Mouse (Mus musculus) layer of hippocampus, adult 9-10 months (tissue): ENCODE measurements around the gene Trim33.

Experiments
- DNase-seq: peaks from one replicate; pipeline ENCODE4 v3.0.0; 2022; ENCODE audit warnings: low spot score

The Trim33 gene

DNA sequence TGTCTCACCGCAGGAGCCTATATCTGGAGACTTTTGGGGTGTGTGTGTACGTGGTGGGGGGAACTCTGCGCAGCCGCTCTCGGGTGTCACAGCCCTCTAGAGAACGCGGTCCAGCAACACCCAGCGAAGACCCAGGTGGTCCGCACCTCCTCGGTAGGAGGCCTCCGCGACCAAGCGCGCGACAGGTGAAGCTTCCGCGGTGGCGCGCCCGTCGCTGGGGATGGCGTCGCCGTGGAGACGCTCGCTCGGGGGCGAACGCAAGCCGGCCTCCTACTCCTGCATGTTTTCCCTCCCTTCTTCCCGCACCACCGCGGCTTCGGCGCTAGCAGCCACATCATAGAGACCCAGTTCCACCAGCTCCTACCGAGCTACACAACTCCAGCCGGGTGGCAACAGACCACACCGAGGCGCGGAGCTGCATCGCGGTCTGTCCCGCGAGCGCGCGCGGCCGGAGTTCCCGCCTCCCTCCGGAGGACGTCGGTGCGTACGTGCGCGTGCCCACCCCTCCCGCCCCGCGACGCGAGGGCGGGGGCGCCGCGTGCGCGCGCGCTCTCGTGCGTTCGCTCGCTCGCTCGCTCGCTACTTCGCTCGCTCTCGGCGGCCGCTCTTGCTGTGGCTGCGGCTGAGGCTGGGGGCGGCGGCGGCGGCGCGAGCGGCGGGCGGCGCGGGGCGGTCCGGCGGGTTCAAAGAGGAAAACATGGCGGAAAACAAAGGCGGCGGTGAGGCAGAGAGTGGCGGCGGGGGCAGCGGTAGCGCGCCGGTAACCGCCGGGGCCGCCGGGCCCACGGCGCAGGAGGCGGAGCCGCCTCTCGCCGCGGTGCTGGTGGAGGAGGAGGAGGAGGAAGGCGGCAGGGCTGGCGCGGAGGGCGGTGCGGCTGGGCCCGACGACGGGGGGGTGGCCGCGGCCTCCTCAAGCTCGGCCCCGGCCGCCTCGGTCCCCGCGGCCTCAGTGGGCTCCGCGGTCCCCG is at the start of gene Trim33:
Gene Trim33, plus strand, starts transcription at position 112 of the 968 bp plus-strand sequence.
- peak; percentile 65 for DNase-seq

DNA sequence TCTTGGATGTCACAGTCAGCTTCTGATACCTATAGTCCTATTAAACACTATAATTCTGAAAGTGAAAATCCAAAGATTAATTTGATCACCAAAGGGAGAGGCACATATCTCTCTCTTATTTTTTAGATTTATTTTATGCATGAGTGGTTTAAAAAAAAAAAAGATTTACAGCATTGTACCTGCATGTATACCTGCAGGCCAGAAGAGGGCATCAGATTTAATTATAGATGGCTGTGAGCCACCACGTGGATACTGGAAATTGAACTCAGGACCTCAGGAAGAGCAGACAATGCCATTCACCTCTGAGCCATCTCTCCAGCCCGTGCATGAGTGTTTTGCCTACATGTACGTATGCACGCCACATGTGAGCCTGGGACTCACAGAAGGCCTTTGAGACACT is 46.7 kb upstream of the Trim33 start:
- DNase-seq: no peak

DNA sequence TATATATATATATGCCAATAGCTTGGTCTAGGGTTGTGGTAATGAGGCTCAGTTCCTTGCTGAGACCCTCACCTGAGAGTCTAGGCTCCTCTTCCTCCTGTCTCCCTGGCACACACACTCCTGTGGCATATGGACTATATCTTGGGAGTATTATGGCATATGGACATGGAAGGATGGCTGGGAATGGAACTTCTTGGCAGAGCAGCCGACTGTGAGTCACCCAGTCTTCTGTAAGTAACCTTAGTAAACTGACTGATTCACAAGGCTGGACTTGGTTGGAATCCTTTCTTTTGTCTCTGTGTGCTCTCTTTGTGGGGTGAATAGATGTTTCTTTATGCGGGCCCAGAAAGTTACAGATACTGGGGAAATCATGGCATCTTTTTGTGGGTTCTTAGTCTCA is 37.6 kb upstream of the Trim33 start:
- DNase-seq: no peak

DNA sequence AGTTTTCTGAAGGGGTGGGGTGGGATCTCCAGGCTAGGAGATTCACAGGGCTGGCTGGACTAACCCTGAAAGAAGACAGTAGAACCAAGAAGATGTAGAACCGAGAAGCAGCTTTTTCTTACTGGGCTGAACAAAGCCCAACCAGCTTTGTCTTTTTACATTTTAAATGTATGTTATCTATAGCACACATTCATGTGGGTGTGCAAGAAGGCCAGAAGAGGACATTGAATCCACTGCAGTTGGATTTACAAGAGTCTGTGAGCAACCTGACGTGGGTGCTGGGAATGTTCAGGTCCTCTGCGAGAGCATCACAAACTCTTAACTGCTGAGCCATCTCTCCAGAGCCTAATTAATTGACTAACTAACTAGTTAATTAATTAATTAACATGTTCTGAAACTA is 36.9 kb upstream of the Trim33 start:
- DNase-seq: no peak

DNA sequence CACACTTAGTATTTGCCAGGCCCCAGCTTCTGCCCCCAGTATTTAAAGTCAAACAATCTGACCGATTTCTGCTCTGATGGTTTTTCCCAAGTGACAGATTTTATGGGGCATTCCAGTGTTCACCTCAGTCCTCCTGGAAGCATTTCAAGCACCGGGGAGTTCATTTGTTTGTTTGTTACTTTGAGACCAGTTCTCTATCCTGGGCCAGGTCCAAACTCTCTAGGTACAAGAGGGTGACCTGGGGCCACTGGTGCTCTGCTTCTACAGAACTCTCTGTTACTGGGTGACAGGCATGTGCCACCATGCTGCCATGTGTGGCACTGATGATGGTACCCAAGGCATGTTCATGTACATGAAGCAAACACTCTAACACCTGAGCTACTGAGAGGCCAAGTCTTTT is 35.6 kb upstream of the Trim33 start:
- no peak for DNase-seq

DNA sequence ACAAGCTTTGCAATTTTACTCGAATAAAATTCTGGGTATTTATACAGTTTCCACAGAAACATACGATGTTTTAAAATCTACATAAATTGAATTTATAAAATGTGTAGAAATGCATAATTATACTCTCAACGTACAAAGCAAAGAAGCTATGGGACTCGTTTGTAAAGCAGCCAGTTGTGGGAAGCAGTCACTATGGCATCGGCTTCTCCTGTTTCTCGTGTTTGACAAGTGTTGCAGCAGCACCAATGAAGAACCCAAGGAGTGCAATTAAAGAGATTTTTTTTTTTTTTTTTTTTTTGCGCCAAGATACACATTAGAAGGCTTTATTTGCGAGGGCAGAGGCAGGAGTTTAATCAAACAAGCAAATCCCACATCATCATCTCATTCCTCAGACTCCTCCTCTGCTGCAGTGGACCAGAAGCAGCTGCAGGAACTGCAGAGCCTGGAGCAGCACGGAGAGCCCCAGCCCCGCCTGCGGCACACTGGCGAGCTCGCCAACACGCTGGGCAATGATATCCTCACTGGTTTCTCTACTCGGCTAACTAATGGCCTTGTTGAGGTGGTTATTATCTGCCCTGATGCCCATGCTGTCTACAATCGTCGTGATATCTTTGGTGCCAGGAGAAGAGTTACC is 32.3 kb upstream of the Trim33 start:
- DNase-seq: no peak

DNA sequence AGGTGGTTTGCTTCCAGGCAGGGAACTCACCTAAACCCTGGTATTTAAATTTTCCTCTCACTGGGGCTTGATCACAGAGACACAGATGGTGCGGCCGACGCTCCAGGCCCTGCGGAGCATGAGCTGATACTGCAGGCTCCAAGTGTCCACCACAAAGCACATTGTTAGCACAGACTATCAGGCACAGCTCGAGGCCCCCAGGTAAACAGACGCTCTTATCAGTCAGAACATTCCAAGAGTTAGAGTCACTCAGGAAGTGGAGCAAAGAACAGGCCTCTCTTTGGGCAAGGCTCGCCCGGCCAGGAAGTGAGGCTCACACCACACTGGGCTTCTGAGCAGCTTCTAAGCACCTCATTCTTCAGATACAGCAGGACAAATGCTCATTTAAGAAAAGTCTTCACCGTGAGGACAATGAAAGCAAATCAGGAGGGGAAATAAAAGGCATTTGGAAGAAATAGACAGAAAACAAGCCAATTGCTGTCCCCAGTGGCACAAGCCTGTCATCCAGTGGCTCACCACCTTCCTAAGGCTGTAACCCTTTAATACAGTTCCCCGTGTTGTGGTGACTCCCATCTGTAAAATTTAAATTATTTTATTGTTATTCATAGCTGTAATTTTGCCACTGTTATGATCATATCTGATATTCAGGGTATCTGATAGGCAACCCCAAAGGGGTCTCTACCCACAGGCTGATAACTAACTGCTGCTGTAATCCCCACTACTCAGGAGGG is 22.8 kb upstream of the Trim33 start:
- DNase-seq: no peak

DNA sequence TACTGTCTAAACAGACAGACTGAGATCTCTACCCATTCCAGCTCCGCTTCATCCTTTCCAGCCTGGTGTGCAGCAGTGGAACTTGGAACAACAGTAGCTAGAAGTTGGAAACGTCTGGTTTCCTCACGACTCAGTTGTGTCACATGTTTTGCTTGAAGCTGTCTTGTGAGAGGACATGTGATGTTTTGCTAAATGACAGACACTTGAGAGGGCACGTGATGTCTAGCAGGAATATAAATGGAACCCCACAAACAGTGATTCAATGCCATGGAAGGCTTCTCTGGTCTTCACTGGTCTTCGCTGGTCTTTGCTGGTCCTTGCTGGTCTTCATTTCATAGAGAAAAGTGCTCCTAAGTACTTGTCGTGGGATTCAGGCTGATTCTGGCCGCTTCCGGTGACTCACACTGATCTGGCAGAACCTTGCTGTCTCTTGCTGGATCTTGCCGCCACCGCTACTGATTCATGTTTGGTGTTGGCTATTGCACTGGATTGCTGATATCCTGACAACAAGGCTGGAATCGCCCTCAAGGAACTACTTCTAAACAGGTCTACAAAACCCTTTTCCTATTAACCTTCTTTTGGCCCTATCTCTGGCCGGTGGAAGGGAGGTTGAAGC is 16.2 kb upstream of the Trim33 start:
- DNase-seq: no peak

DNA sequence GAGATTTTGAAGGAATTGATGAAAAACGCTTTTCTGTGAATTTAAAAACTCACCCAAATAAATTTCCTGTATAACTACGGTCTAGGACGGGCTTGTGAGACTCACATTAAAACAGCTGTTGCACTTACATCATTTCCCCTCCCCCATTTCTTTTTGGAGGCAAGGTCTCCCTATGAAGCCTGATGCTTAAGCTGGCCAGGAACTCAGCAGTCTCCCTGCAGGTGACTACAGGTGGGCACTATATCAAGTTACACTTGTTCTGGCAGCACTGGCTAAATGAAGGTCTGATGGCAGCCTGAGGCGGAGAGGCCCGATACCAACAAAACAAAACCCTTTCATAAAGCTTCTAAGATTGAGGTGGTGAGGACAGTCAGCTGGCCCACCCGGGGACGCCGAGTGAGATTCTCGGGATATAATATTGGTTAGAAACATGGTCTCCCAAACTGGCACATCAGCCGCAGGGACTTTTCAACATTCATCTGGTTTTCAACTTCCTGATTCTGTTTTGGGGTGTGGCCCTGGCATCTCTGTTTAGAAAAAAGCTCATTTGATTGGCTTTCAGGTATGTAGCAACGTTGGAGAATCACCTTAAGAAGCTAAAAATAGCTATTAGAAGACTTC is 422 bp upstream of the Trim33 start:
- DNase-seq: no peak

DNA sequence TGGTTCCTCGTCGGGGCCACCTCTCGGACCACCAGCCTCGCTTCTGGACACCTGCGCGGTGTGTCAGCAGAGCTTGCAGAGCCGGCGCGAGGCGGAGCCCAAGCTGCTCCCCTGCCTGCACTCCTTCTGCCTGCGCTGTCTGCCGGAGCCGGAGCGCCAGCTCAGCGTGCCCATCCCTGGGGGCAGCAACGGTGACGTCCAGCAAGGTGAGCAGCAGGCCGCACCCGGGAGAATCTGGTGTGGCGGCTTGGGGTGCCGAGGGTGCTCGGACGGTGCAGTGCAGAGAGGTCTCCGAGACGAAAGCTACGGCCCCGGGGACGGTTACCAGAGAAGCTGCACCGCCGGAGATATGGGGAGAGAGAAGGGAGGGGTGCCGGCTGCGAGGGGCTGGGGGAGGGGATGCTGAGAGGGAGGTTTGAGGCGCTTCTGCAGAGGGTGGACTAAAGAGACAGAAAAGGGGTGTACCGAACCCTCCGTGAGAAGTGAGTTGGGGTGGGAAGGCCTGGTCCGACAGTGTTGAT is 1.2 kb downstream of the Trim33 start:
- DNase-seq: no peak

DNA sequence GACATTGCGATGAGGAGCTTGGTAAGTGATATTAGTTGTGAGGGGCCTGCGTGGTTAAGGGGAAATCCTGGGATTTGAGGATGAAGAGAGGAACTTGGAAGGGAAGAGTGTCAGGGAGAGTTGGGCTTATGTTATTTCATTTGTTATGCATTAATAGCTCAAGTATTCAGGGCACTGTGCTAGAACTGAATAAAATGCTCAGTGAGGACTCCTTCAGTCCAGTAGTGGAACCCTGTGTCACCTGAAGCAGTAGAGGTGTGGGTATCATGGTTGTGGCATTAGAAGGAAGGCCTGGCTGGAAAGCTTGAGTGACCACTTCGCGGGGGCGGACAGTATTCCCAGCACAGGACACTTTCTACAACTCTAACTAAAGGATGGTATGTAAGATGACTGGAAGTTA is 1.8 kb downstream of the Trim33 start:
- DNase-seq: no peak

DNA sequence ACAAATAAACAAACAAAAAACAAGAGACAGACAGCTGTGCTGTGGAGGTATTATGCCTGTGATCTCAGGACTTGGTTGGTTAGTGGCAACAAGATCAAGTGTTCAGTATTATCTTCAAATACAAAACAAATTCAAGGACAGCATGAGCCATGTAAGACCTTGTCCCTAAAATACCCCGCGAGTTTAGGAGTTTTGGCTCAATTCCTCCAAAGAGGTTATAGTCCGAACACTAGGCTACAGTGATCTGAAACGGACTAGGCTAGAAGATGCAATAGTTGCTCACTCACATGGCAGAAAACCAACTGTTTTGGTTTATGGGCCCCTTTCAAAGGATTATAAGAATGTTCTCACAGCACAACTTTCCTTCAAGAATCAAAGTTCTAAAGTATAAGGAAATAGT is 9.7 kb downstream of the Trim33 start:
- no peak for DNase-seq

DNA sequence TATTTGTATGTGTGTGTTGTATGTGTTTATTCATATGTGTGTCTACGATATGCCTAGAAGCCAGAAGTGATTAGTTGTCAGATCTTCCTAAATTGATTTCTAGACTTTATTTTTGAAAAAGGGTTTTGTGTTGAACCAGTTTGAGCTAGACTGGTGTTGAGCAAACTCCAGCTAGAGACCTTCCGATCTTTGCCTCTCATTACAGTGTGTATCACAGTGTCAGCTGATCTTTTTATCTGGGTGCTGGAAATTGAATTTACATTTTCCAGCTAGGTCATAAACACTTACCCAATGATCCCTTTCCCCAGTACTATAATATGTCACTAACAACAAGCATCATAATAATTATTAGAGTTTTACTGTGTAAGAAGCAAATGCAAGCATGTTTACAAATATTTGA is 12.0 kb downstream of the Trim33 start:
- no peak for DNase-seq

DNA sequence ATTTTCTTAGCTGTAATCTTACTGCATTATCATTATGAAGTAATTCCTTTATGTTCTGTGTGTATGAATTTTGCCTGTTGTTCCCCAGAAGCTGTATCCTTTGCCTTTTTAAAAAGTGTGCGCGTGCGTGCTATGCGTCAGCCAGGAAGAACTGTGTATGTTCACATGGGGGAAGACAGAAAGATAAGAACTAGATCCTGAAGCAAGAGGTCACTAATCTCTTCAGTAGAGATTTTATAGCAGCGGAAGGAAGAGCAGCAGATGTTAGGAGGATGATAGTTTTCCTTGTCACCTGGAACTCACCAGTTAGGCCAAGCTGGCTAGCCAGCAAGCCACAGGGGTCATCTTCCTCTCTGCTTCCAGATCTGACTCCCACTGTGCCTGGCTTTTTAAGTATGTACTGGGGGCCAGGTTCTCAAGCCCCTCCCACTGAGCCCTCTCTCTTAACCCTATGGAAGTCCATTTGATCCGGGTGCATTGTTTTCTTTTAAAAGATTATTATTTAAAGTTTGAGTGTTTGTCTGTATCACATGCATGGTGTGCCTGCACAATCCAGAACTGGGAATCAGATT is 26.4 kb downstream of the Trim33 start:
- DNase-seq: no peak

DNA sequence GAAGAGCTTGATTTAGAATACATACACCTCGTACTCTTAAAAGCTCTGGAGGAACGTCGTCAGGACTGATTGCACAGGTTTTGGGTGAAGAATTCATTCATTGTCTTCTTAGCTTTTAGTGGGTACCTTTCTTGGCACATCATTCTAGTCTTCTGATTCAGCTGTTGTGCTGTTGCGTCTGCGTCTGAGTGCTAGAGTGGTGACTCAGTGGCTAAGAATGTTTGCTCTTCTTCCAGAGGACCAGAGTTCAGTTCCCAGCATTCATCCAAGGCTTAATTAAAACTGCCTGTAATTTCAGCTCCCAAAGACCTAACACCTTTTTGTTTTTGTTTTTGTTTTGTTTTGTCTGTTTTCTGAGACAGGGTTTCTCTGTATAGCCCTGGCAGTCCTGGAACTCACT is 30.2 kb downstream of the Trim33 start:
- DNase-seq: no peak

DNA sequence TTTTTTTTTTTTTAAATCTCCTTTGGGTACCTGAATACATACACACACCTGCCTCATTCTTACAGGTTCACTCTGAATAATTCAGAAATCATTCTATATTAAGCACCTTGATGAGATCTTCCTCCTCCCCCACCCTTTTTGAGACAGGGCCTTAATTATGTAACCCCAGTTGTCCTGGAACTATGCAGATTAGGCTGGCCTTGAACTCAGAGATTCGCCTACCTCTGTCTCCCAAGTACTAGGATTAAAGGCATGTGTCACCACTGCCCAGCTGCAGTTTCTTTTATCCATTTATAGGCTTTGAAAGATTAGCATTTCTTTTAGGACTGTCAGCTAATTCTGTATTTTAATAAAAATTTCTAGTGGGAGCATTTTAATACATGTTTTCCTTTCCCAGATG is 30.7 kb downstream of the Trim33 start:
- DNase-seq: no peak

DNA sequence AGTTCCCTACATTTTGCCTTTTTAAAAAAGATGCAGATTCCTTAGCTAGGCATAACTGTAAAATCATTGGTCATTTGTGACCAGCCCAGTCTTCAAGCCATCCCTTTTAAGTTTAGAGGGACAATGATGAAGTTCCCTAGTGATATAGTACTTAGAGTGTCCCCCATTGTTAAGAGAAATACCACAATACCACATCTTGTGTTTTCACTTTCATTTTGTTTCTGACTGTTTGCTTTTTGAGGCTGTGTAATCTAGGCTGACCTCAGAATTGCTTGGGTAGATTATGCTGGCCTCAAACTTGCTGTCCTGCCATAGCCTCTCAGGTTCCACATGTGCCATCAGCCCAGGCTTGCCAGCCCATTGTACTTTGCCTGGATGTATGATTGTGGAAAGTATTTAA is 35.2 kb downstream of the Trim33 start:
- DNase-seq: no peak

DNA sequence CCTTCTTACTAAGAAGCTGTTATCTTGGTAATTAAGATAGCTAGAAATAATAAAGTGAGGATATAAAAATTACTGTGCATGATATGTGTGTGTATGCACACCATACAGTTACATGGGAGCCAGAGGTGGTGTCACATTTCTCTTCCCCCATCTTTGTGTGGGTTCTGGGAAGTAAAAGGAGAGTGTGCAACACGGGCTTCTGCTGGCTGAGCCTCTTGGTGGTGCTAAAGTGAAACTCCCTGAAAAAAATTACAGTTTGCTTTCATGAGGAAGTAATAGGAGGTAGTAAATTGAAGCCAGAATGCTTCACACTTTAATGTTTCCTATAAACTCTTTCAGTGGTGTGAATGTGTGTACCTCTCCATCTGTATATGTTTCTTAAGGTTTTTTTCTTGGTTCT is 56.3 kb downstream of the Trim33 start:
- no peak for DNase-seq

DNA sequence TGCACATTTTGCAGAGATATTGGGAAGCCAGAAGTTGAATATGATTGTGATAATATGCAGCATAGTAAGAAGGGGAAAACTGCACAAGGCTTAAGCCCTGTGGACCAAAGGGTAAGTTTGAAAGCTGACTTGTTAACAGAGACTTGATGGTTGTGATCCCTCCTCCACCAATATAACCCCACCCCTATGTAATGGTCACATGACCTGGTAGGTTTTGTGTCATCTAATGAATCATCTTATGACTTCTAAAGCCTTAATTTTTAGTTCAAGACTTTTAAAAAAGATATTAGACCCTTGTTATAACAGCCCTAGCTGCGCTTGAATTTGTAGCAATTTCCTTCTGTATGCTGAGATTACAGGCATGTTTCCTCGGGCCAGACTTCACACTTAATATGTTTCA is 67.6 kb downstream of the Trim33 start:
- no peak for DNase-seq

DNA sequence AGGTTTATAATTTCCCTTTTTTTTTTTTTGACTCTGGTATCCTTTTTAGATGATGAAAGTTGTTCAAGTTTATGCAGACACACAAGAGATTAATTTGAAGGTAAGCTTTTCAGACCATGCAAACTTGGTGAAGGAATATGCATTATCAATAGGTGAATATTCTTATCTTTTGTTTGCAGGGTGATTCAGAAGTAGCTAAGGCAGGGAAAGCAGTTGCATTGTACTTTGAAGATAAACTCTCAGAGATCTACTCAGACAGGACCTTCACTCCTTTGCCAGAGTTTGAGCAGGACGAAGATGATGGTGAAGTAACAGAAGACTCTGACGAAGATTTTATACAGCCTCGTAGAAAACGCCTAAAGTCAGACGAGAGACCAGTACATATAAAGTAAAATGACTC is 74.4 kb downstream of the Trim33 start:
- DNase-seq: no peak

DNA sequence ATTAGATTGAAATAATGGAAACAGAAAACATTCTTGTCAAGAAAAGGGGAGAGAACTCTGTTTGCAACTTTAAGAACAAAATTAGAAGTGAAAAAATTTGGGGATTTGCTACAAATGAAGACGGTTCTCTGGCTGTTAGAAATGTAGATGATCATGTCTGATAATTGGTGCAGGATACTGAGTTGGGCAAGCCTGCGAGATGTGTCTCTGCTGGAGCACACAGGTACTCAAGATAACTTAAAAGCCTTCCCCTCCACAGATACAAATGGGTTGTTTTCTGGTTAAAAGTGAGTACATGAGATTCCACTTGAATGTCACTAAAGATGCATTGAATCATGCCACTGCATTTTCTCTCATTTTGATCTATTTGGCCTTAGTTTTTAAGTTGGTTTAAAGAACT is 74.9 kb downstream of the Trim33 start:
- DNase-seq: no peak
